In genomic region chr7:83571077-83571476, GRCm38 (mm10) we compare ENCODE assay signal across 26 mouse cellular contexts. TPM values are rescaled to one million over a fixed set of nuclear protein-coding genes. Genes with fewer than 3 reads are reported as not detected.
DNase-seq lines count a peak whose midpoint lies in the region; ATAC-seq and TF ChIP-seq lines count a peak whose summit lies in the region.
"Had no signal": no experiment of that assay in that cellular context is flagged by ENCODE, and none has a peak within 500 bp of the region (broad histone marks: within the 10 kb centered on the region; RNA-seq: fewer than 3 reads in every experiment).

No protein-coding gene starts in this region.

- 23% methylated on average over 4 of the region's 4 CpGs for WGBS in lung, postnatal 0 days

- no peaks in the 10 kb centered on the region for H3K9me3 ChIP-seq in lung, postnatal 0 days (ENCODE audit: low read length)
- H3K9me3 ChIP-seq in megakaryocyte, embryonic 14.5 days, result no peaks in the 10 kb centered on the region
- H3K9me3 ChIP-seq: embryonic facial prominence, embryonic 12.5 days; forebrain, embryonic 15.5 days; heart, embryonic 13.5 days; limb, embryonic 13.5 days; liver, embryonic 13.5 days; midbrain, embryonic 10.5 days; neural tube, embryonic 13.5 days had no signal

- no peaks in the 10 kb centered on the region for H3K27me3 ChIP-seq in lung, postnatal 0 days (replicated peaks; ENCODE audit: insufficient read depth, low read length)
- H3K27me3 ChIP-seq in megakaryocyte, embryonic 14.5 days (replicated peaks), result peaks cover 12% of the 10 kb centered on the region
- H3K27me3 ChIP-seq: embryonic facial prominence, embryonic 12.5 days; forebrain, embryonic 15.5 days; heart, embryonic 13.5 days; limb, embryonic 13.5 days; liver, embryonic 13.5 days; neural tube, embryonic 13.5 days had no signal

- no peak for TF ChIP-seq CTCF in lung, postnatal 0 days (IDR thresholded peaks at IDR 0.05)

- TF ChIP-seq EP300 in lung, postnatal 0 days (IDR thresholded peaks at IDR 0.05), result no peak

- no peak for ATAC-seq in lung, postnatal 0 days
- peak; percentile 61 for ATAC-seq in granulocyte monocyte progenitor cell, adult 5-6 weeks (replicated peaks; ENCODE audit: poor library complexity, severe bottlenecking)
- ATAC-seq: activated CD4-positive, CD25-positive, alpha-beta regulatory T cell, adult 4 months; forebrain, embryonic 15.5 days; hindbrain, embryonic 16.5 days had no signal

- peak; percentile 24 for DNase-seq in lung, postnatal 0 days (ENCODE audit: low spot score)
- DNase-seq in lung, adult 18-20 months, result no peak
- DNase-seq in adrenal gland, adult (ENCODE audit: inconsistent age in 2 of 2, low spot score in 1 of 2), result no peak
- DNase-seq in left cerebral cortex, adult 11 months (ENCODE audit: low spot score), result no peak
- DNase-seq: adrenal gland, postnatal 10 days; B cell, adult 2 months; cerebellum, adult 8-10 months; cerebellum, postnatal 25 days; gastrocnemius, postnatal 36 days; kidney, adult 18-20 months; layer of hippocampus, adult 9-11 months; liver, embryonic 13.5 days; lung, adult 2 months; right cerebral cortex, postnatal 4 days; thymus, postnatal 4 days had no signal

- H3K27ac ChIP-seq in lung, postnatal 0 days (ENCODE audit: low read length), result no peak overlapping the region
- H3K27ac ChIP-seq: embryonic facial prominence, embryonic 12.5 days; forebrain, embryonic 15.5 days; heart, embryonic 13.5 days; left cerebral cortex, adult 2 months; limb, embryonic 13.5 days; liver, embryonic 13.5 days; midbrain, embryonic 10.5 days; neural tube, embryonic 13.5 days had no signal

- H3K4me2 ChIP-seq in lung, postnatal 0 days (replicated peaks; ENCODE audit: low read depth, low read length), result no peak overlapping the region
- H3K4me2 ChIP-seq: embryonic facial prominence, embryonic 12.5 days; forebrain, embryonic 15.5 days; heart, embryonic 13.5 days; limb, embryonic 13.5 days; liver, embryonic 13.5 days; neural tube, embryonic 13.5 days had no signal

- no peak overlapping the region for H3K4me3 ChIP-seq in lung, postnatal 0 days (ENCODE audit: low read depth, low read length)
- peak overlapping the region; percentile 8 for H3K4me3 ChIP-seq in megakaryocyte, embryonic 14.5 days (replicated peaks)
- H3K4me3 ChIP-seq: embryonic facial prominence, embryonic 12.5 days; forebrain, embryonic 15.5 days; heart, embryonic 13.5 days; left cerebral cortex, adult 2 months; limb, embryonic 13.5 days; liver, embryonic 13.5 days; midbrain, embryonic 10.5 days; neural tube, embryonic 13.5 days had no signal

- H3K9ac ChIP-seq in lung, postnatal 0 days (replicated peaks; ENCODE audit: low read depth), result no peak overlapping the region
- H3K9ac ChIP-seq: embryonic facial prominence, embryonic 12.5 days; forebrain, embryonic 15.5 days; heart, embryonic 13.5 days; limb, embryonic 13.5 days; liver, embryonic 13.5 days; neural tube, embryonic 13.5 days had no signal

- H3K4me1 ChIP-seq in lung, postnatal 0 days (ENCODE audit: insufficient read depth, low read depth, low read length), result no peaks in the 10 kb centered on the region
- peaks cover 9% of the 10 kb centered on the region for H3K4me1 ChIP-seq in megakaryocyte, embryonic 14.5 days
- H3K4me1 ChIP-seq: forebrain, embryonic 15.5 days; heart, embryonic 13.5 days; liver, embryonic 13.5 days had no signal

- no peaks in the 10 kb centered on the region for H3K36me3 ChIP-seq in lung, postnatal 0 days (ENCODE audit: insufficient read depth, low read length)
- no peaks in the 10 kb centered on the region for H3K36me3 ChIP-seq in megakaryocyte, embryonic 14.5 days (replicated peaks; ENCODE audit: low read length)
- H3K36me3 ChIP-seq: embryonic facial prominence, embryonic 12.5 days; forebrain, embryonic 15.5 days; heart, embryonic 13.5 days; limb, embryonic 13.5 days; liver, embryonic 13.5 days; midbrain, embryonic 10.5 days; neural tube, embryonic 13.5 days had no signal

RNA-seq across cellular contexts. Expression of gene Tmc3, which starts 13.7 kb away (rescaled TPM):
- 0.11 and 0.24 TPM in 2 replicates for polyA plus RNA-seq in lung, postnatal 0 days (2015; fragmentation: Nextera tagmentation; extraction: Ambion mirVana)
- not detected in 2 replicates for total RNA-seq in granulocyte monocyte progenitor cell, adult 5-6 weeks (2014; fragmentation: Nextera tagmentation)
- 0.04 TPM in 1 of 2 replicates, not detected in the other for total RNA-seq in granulocyte monocyte progenitor cell, adult 5-6 weeks (2017)
- 0.15 TPM in 1 of 2 replicates, not detected in the other for polyA plus RNA-seq in megakaryocyte, embryonic 14.5 days (2012; ENCODE audit: insufficient read depth, low replicate concordance)
